Mouse (Mus musculus) forebrain, embryonic 11.5 days (tissue): ENCODE measurements around the gene Kcna7. TPM values are rescaled to one million over a fixed set of nuclear protein-coding genes. Genes with fewer than 3 reads are reported as not detected.
A peak's percentile ranks its signal among the peaks of the same experiment; 100 is the strongest.

Experiments
- ATAC-seq: fragments of 200-750 bp; cut with Nextera tagmentation; replicated peaks from 2 replicates; pipeline ENCODE4 v1.8.0; 2017; ENCODE audit warnings: moderate TSS enrichment; ENCODE audit not compliant: low FRiP score
- DNase-seq: peaks from one replicate; pipeline ENCODE4 v3.0.0-alpha.2; 2017; ENCODE audit warnings: low spot score
- H3K27ac ChIP-seq: fragments of 300-500 bp; sonication (generic); 2 replicates; pipeline ENCODE4 v1.5.1; 2014; ENCODE audit warnings: low read depth, low read length
- H3K27me3 ChIP-seq: fragments of 300-500 bp; sonication (generic); 2 replicates; pipeline ENCODE4 v1.6.1; 2014; ENCODE audit warnings: mild to moderate bottlenecking, low read length, mixed read lengths; ENCODE audit not compliant: control insufficient read depth, insufficient read depth
- H3K36me3 ChIP-seq: fragments of 300-500 bp; sonication (generic); 2 replicates; pipeline ENCODE4 v1.6.1; 2014; ENCODE audit warnings: mild to moderate bottlenecking, low read length, moderate library complexity, mixed read lengths; ENCODE audit not compliant: control insufficient read depth, insufficient read depth
- H3K4me1 ChIP-seq: fragments of 300-500 bp; sonication (generic); replicated peaks from 2 replicates; pipeline ENCODE4 v1.6.1; 2014; ENCODE audit warnings: low read length, mixed read lengths; ENCODE audit not compliant: control insufficient read depth, insufficient read depth
- H3K4me2 ChIP-seq: fragments of 300-500 bp; sonication (generic); 2 replicates; pipeline ENCODE4 v1.6.1; 2014; ENCODE audit warnings: low read depth, mild to moderate bottlenecking, low read length, moderate library complexity, mixed read lengths; ENCODE audit not compliant: severe bottlenecking
- H3K4me3 ChIP-seq: fragments of 300-500 bp; sonication (generic); 2 replicates; pipeline ENCODE4 v1.5.1; 2014; ENCODE audit warnings: low read depth, low read length
- H3K9ac ChIP-seq: fragments of 300-500 bp; sonication (generic); 2 replicates; pipeline ENCODE4 v1.6.1; 2014; ENCODE audit warnings: low read length
- H3K9me3 ChIP-seq: fragments of 300-500 bp; sonication (generic); 2 replicates; pipeline ENCODE4 v1.6.1; 2016; ENCODE audit warnings: low read length, mixed read lengths; ENCODE audit not compliant: control insufficient read depth
- WGBS: fragments of 180-500 bp; shearing (Covaris S2); extraction: QIAGEN DNeasy Blood & Tissue Kit; methylation state at CpG from one replicate; pipeline ENCODE4 v1.1.7; 2014; 5-methylcytosine and 5-hydroxymethylcytosine counted together
- microRNA-seq: library from miRNA; unstranded; fragments of <30 nt; microRNA quantifications from one replicate; pipeline ENCODE4, GENCODE M21; 2016; ENCODE audit not compliant: insufficient number of aligned reads
- polyA plus RNA-seq: library from polyadenylated mRNA; unstranded; fragments of >200 nt; fragmentation: Nextera tagmentation; extraction: Ambion mirVana; gene quantifications from 2 replicates; pipeline ENCODE4 v1.2.1, GENCODE M21; 2014

Gene Kcna7
- polyA plus RNA-seq, 1 experiment from 2014 or later, result not detected

- peak overlapping the region; percentile 82 for H3K4me3 ChIP-seq
- no peaks in the 10 kb centered on the region for H3K9me3 ChIP-seq
- peaks cover 3% of the 10 kb centered on the region; the same call in 1 of the 2 replicates for H3K36me3 ChIP-seq
- no peak for ATAC-seq
- peak overlapping the region; percentile 81 for H3K4me2 ChIP-seq
- peaks cover 10% of the 10 kb centered on the region; the same call in 1 of the 2 replicates for H3K4me1 ChIP-seq
- no peaks in the 10 kb centered on the region for H3K27me3 ChIP-seq
- no peak for DNase-seq
- H3K27ac ChIP-seq, result no peak overlapping the region
- 81% methylated on average over 9 of the region's 10 CpGs for WGBS
- H3K9ac ChIP-seq, result no peak overlapping the region; the same call in 1 of the 2 replicates
Measured at GRCm38 (mm10) chr7:45457204-45458060, 52.0 kb downstream of the Kcna7 start.

GRCm38 (mm10) chr7:45458748-45459563, 53.5 kb downstream of the Kcna7 start:
- under 1% methylated on average over 42 of the region's 43 CpGs for WGBS
- ATAC-seq (peak; percentile 74), DNase-seq (peak; percentile 94)
- H3K27me3 ChIP-seq, result no peaks in the 10 kb centered on the region
- H3K4me3 ChIP-seq, result peak overlapping the region; percentile 82
- peaks cover 10% of the 10 kb centered on the region; the same call in 1 of the 2 replicates for H3K4me1 ChIP-seq
- H3K27ac ChIP-seq, result peak overlapping the region; percentile 89
- peak overlapping the region; percentile 81 for H3K4me2 ChIP-seq
- H3K36me3 ChIP-seq, result peaks cover 8% of the 10 kb centered on the region; the same call in 1 of the 2 replicates
- H3K9me3 ChIP-seq, result no peaks in the 10 kb centered on the region
- H3K9ac ChIP-seq, result peak overlapping the region; percentile 92

Small RNA genes within 50 kb of the gene (microRNA-seq; reads per million reads assigned to microRNA genes)
- gene Gm22133, result not detected

Other genes with a start within 250 kb of the Kcna7 start
- 3.6 and 4.6 TPM in 2 replicates for gene Slc17a7, start 241.7 kb upstream of the Kcna7 start, polyA plus RNA-seq
- 0.13 and 0.33 TPM in 2 replicates for gene Gfy, start 226.1 kb upstream of the Kcna7 start, polyA plus RNA-seq
- not detected in 2 replicates for gene Pth2, start 224.7 kb upstream of the Kcna7 start, polyA plus RNA-seq
- gene Ccdc155, start 200.8 kb upstream of the Kcna7 start, polyA plus RNA-seq, result 0.83 and 0.90 TPM in 2 replicates
- gene Dkkl1, start 193.5 kb upstream of the Kcna7 start, polyA plus RNA-seq, result 0.48 TPM in 1 of 2 replicates, not detected in the other
- gene Tead2, start 189.9 kb upstream of the Kcna7 start, polyA plus RNA-seq, result 297 and 318 TPM in 2 replicates
- 0.60 and 1.1 TPM in 2 replicates for gene Cd37, start 166.5 kb upstream of the Kcna7 start, polyA plus RNA-seq
- gene Slc6a16, start 164.6 kb upstream of the Kcna7 start, polyA plus RNA-seq, result 0.36 TPM in 1 of 2 replicates, not detected in the other
- gene Slc6a21, start 128.1 kb upstream of the Kcna7 start, polyA plus RNA-seq, result not detected in 2 replicates
- gene Trpm4, start 71.9 kb upstream of the Kcna7 start, polyA plus RNA-seq, result 5.6 and 6.8 TPM in 2 replicates
- gene Hrc, start 70.4 kb upstream of the Kcna7 start, polyA plus RNA-seq, result not detected in 2 replicates
- 11.6 and 13.0 TPM in 2 replicates for gene Ppfia3, start 38.6 kb upstream of the Kcna7 start, polyA plus RNA-seq
- 0.48 and 1.5 TPM in 2 replicates for gene Lin7b, start 35.1 kb upstream of the Kcna7 start, polyA plus RNA-seq
- gene Snrnp70, start 9.9 kb upstream of the Kcna7 start, polyA plus RNA-seq, result 79.8 and 87.9 TPM in 2 replicates
- gene Ntf5, start 8.0 kb downstream of the Kcna7 start, polyA plus RNA-seq, result 0.33 and 0.67 TPM in 2 replicates
- not detected in 2 replicates for gene Lhb, start 15.2 kb downstream of the Kcna7 start, polyA plus RNA-seq
- 37.0 and 37.6 TPM in 2 replicates for gene Gys1, start 29.2 kb downstream of the Kcna7 start, polyA plus RNA-seq
- gene Ruvbl2, start 32.4 kb downstream of the Kcna7 start, polyA plus RNA-seq, result 175 and 183 TPM in 2 replicates
- 4,947 and 5,145 TPM in 2 replicates for gene Ftl1, start 54.2 kb downstream of the Kcna7 start, polyA plus RNA-seq
- 192 and 202 TPM in 2 replicates for gene Bax, start 61.2 kb downstream of the Kcna7 start, polyA plus RNA-seq
- 0.13 and 0.29 TPM in 2 replicates for gene Tulp2, start 76.2 kb downstream of the Kcna7 start, polyA plus RNA-seq
- gene Gm45808, start 81.2 kb downstream of the Kcna7 start, polyA plus RNA-seq, result not detected in 2 replicates
- 4.3 and 4.6 TPM in 2 replicates for gene Dhdh, start 83.2 kb downstream of the Kcna7 start, polyA plus RNA-seq
- 90.4 and 109 TPM in 2 replicates for gene Nucb1, start 104.8 kb downstream of the Kcna7 start, polyA plus RNA-seq
- 17.4 and 17.8 TPM in 2 replicates for gene Ppp1r15a, start 120.6 kb downstream of the Kcna7 start, polyA plus RNA-seq
- gene Plekha4, start 120.7 kb downstream of the Kcna7 start, polyA plus RNA-seq, result 0.80 and 1.5 TPM in 2 replicates
- 0.25 and 1.2 TPM in 2 replicates for gene Hsd17b14, start 149.2 kb downstream of the Kcna7 start, polyA plus RNA-seq
- 24.8 and 25.7 TPM in 2 replicates for gene Bcat2, start 164.5 kb downstream of the Kcna7 start, polyA plus RNA-seq
- gene Fgf21, start 209.8 kb downstream of the Kcna7 start, polyA plus RNA-seq, result not detected in 2 replicates
- gene Fut1, start 211.6 kb downstream of the Kcna7 start, polyA plus RNA-seq, result not detected in 2 replicates
- not detected in 2 replicates for gene Izumo1, start 216.2 kb downstream of the Kcna7 start, polyA plus RNA-seq
- gene Rasip1, start 221.8 kb downstream of the Kcna7 start, polyA plus RNA-seq, result 6.5 and 7.3 TPM in 2 replicates
- gene Mamstr, start 234.3 kb downstream of the Kcna7 start, polyA plus RNA-seq, result 1.7 and 3.3 TPM in 2 replicates